Mouse (Mus musculus): ENCODE data around the gene Hdac9. TPM values are rescaled to one million over a fixed set of nuclear protein-coding genes. Genes with fewer than 3 reads are reported as not detected.

Hdac9 gene
- total and polyA plus RNA-seq, 3 experiments: 0.03 to 0.19 TPM; not detected in 1

DNA sequence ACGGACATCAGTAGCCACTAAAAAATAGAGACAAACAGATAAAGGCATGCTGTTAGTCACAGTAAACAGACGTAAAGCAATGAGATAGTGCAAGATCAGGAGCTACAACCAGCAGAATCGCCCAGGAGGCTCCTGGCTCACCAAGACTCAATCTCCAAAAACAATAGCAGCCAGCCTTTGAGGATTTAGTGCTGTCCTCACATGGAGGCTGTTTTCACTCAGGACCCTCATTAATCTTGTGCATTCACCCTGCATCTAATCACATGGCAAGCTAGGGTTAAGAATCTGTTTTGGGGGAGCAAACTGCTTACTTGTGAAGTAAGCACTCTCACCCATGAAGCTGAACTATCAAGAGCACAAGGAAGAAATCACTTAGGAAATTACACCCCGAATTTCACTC lies 329.7 kb downstream of the Hdac9 start (continued):
- TF ChIP-seq JUND (IDR thresholded peaks at IDR 0.05; ENCODE audit: low read depth, low read length): no peak

DNA sequence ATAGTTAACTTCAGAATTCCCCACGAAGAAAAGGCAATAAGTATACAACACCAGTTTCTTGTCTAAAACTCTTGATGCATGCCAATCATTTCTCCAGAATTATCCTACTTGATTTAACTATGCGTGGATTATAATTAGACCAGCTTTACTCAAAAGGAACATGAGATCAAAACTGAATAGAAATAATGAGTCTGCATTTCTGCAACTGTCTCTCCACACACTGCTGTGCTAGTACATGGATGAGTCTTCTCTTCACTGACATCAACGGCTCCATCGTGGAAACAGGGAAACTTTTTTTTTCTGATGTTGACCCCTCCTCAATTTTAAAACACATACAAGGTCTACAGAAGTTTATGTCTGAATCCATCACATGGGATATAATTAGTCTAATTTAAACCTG lies 334.4 kb downstream of the Hdac9 start:
- H3K36me3 ChIP-seq (ENCODE audit: control insufficient read depth in 1 of 2, insufficient read depth in 2 of 2, low read length in 2 of 2): no peaks in the 10 kb centered on the region
- no peaks in the 10 kb centered on the region for H3K4me1 ChIP-seq (ENCODE audit: control insufficient read depth in 1 of 2, insufficient read depth in 2 of 2, low read length in 2 of 2)
- no peaks in the 10 kb centered on the region for H3K79me2 ChIP-seq (ENCODE audit: control insufficient read depth, insufficient read depth, low read length, poor library complexity)
- no peak for DNase-seq (ENCODE audit: low read depth, low spot score)
- no peaks in the 10 kb centered on the region for H3K9me3 ChIP-seq (replicated peaks; ENCODE audit: insufficient read depth, low read length)
- no peak overlapping the region for H3K4me3 ChIP-seq (ENCODE audit: control insufficient read depth in 1 of 2, insufficient read depth in 1 of 2, low read depth in 2 of 2, low read length in 2 of 2)
- TF ChIP-seq ZKSCAN1 (IDR thresholded peaks at IDR 0.05; ENCODE audit: low read depth, low read length): no peak
- TF ChIP-seq GABPA (IDR thresholded peaks at IDR 0.05; ENCODE audit: low read depth, low read length): no peak
- H3K9ac ChIP-seq (ENCODE audit: control insufficient read depth, low read depth, low read length, poor library complexity, severe bottlenecking): no peak overlapping the region
- no peaks in the 10 kb centered on the region for H3K27me3 ChIP-seq (ENCODE audit: control insufficient read depth in 1 of 2, insufficient read depth in 2 of 2, low read length in 2 of 2)
- H3K27ac ChIP-seq (ENCODE audit: control insufficient read depth, low read depth, low read length): no peak overlapping the region

GRCm38 (mm10) chr12:34579220-34579619 lies 337.7 kb downstream of the Hdac9 start:
- no peak for TF ChIP-seq KAT2A (conservative IDR thresholded peaks at IDR 0.05; ENCODE audit: low read depth, low read length)
- TF ChIP-seq ZMIZ1 (IDR thresholded peaks at IDR 0.05; ENCODE audit: low read depth, low read length): no peak
- no peak for TF ChIP-seq USF2 (IDR thresholded peaks at IDR 0.05; ENCODE audit: borderline replicate concordance in 1 of 2, insufficient read depth in 1 of 2, low read depth in 1 of 2, low read length in 2 of 2)
- TF ChIP-seq GABPA (IDR thresholded peaks at IDR 0.05; ENCODE audit: low read depth, low read length): no peak
- TF ChIP-seq GATA1 (IDR thresholded peaks at IDR 0.05; ENCODE audit: low read depth, low read length): no peak
- no peak for TF ChIP-seq MAFK (IDR thresholded peaks at IDR 0.05; ENCODE audit: borderline replicate concordance, low read depth, low read length)
- no peak for TF ChIP-seq MYC (IDR thresholded peaks at IDR 0.05; ENCODE audit: low read depth, low read length)
- no peak for TF ChIP-seq MYB (IDR thresholded peaks at IDR 0.05; ENCODE audit: low read depth, low read length)
- no peak for TF ChIP-seq TAL1 (IDR thresholded peaks at IDR 0.05; ENCODE audit: low read length)
- TF ChIP-seq ZNF384 (IDR thresholded peaks at IDR 0.05; ENCODE audit: low read depth, low read length): no peak
- no peak for TF ChIP-seq POLR2AphosphoS2 (IDR thresholded peaks at IDR 0.05; ENCODE audit: low read length)
- TF ChIP-seq RCOR1 (IDR thresholded peaks at IDR 0.05; ENCODE audit: low read depth, low read length): no peak
- TF ChIP-seq MAX (IDR thresholded peaks at IDR 0.05; ENCODE audit: low read length): no peak
- Histone ChIP-seq H3K9ac (ENCODE audit: control insufficient read depth, low read depth, low read length, poor library complexity, severe bottlenecking) (no peak overlapping the region), H3K4me1 (ENCODE audit: control insufficient read depth in 1 of 2, insufficient read depth in 2 of 2, low read length in 2 of 2) (no peaks in the 10 kb centered on the region), H3K4me3 (ENCODE audit: control insufficient read depth in 1 of 2, insufficient read depth in 1 of 2, low read depth in 2 of 2, low read length in 2 of 2) (no peak overlapping the region), H3K27ac (ENCODE audit: control insufficient read depth, low read depth, low read length) (no peak overlapping the region), H3K36me3 (ENCODE audit: control insufficient read depth in 1 of 2, insufficient read depth in 2 of 2, low read length in 2 of 2) (no peaks in the 10 kb centered on the region), H3K9me3 (replicated peaks; ENCODE audit: insufficient read depth, low read length) (no peaks in the 10 kb centered on the region), H3K79me2 (ENCODE audit: control insufficient read depth, insufficient read depth, low read length, poor library complexity) (no peaks in the 10 kb centered on the region), H3K27me3 (ENCODE audit: control insufficient read depth in 1 of 2, insufficient read depth in 2 of 2, low read length in 2 of 2) (no peaks in the 10 kb centered on the region)
- DNase-seq (ENCODE audit: low read depth, low spot score): no peak
